Mouse (Mus musculus) intestine, embryonic 16.5 days (tissue): Measurements from ENCODE around the gene Slc8a1. TPM values are rescaled to one million over a fixed set of nuclear protein-coding genes. Genes with fewer than 3 reads are reported as not detected.

ENCODE experiments used
- ATAC-seq: fragments of 200-750 bp; cut with Nextera tagmentation; 2 replicates; pipeline ENCODE4 v1.8.0; 2017; ENCODE audit warnings: moderate TSS enrichment, moderate library complexity
- H3K27ac ChIP-seq: fragments of 300-500 bp; sonication (generic); 2 replicates; pipeline ENCODE4 v1.5.1; 2014; ENCODE audit warnings: mild to moderate bottlenecking, low read length
- H3K27me3 ChIP-seq: fragments of 300-500 bp; sonication (generic); replicated peaks from 2 replicates; pipeline ENCODE4 v1.6.1; 2014; ENCODE audit warnings: low read length, control low read depth, mixed read lengths; ENCODE audit not compliant: control insufficient read depth, insufficient read depth
- H3K36me3 ChIP-seq: fragments of 300-500 bp; sonication (generic); 2 replicates; pipeline ENCODE4 v1.6.1; 2014; ENCODE audit warnings: low read length, control low read depth; ENCODE audit not compliant: control insufficient read depth, insufficient read depth
- H3K4me1 ChIP-seq: fragments of 300-500 bp; sonication (generic); 2 replicates; pipeline ENCODE4 v1.6.1; 2014; ENCODE audit warnings: low read length, control low read depth, mixed read lengths; ENCODE audit not compliant: control insufficient read depth, insufficient read depth
- H3K4me2 ChIP-seq: fragments of 300-500 bp; sonication (generic); 2 replicates; pipeline ENCODE4 v1.6.1; 2014; ENCODE audit warnings: low read depth, low read length, control low read depth
- H3K4me3 ChIP-seq: fragments of 300-500 bp; sonication (generic); 2 replicates; pipeline ENCODE4 v1.5.1; 2014; ENCODE audit warnings: mild to moderate bottlenecking, low read length
- H3K9ac ChIP-seq: fragments of 300-500 bp; sonication (generic); 2 replicates; pipeline ENCODE4 v1.6.1; 2014; ENCODE audit warnings: low read depth, low read length
- H3K9me3 ChIP-seq: fragments of 300-500 bp; sonication (generic); 2 replicates; pipeline ENCODE4 v1.6.1; 2016; ENCODE audit warnings: low read length, control low read depth; ENCODE audit not compliant: control insufficient read depth
- WGBS: fragments of 180-500 bp; shearing (Covaris S2); extraction: QIAGEN DNeasy Blood & Tissue Kit; methylation state at CpG from one replicate; pipeline ENCODE4 v1.1.7; 2014; 5-methylcytosine and 5-hydroxymethylcytosine counted together
- polyA plus RNA-seq: library from polyadenylated mRNA; unstranded; fragments of >200 nt; fragmentation: Nextera tagmentation; extraction: Ambion mirVana; gene quantifications from 2 replicates; pipeline ENCODE4 v1.2.1, GENCODE M21; 2015

The Slc8a1 gene
- polyA plus RNA-seq, 1 experiment from 2014 or later: 3.6 TPM

GRCm38 (mm10) chr17:81735583-81735982 lies 2.6 kb downstream of the Slc8a1 start:
- WGBS: 66% methylated on average over 2 of the region's 2 CpGs
- Histone ChIP-seq H3K4me3 (no peak overlapping the region), H3K27ac (no peak overlapping the region), H3K27me3 (no peaks in the 10 kb centered on the region), H3K9me3 (no peaks in the 10 kb centered on the region), H3K4me1 (no peaks in the 10 kb centered on the region; the same call in 1 of the 2 replicates), H3K9ac (no peak overlapping the region), H3K36me3 (no peaks in the 10 kb centered on the region), H3K4me2 (no peak overlapping the region)
- no peak for ATAC-seq

- no peak overlapping the region for H3K27ac ChIP-seq
- H3K27me3 ChIP-seq: no peaks in the 10 kb centered on the region
- H3K9me3 ChIP-seq: no peaks in the 10 kb centered on the region
- H3K4me3 ChIP-seq: no peak overlapping the region
- no peak overlapping the region for H3K4me2 ChIP-seq
- H3K4me1 ChIP-seq: no peaks in the 10 kb centered on the region
- ATAC-seq: no peak
- 91% methylated on average over 4 of the region's 4 CpGs for WGBS
- no peak overlapping the region for H3K9ac ChIP-seq
- H3K36me3 ChIP-seq: no peaks in the 10 kb centered on the region
These were observed 8.3 kb downstream of the Slc8a1 start for GRCm38 (mm10) chr17:81729891-81730290.

DNA sequence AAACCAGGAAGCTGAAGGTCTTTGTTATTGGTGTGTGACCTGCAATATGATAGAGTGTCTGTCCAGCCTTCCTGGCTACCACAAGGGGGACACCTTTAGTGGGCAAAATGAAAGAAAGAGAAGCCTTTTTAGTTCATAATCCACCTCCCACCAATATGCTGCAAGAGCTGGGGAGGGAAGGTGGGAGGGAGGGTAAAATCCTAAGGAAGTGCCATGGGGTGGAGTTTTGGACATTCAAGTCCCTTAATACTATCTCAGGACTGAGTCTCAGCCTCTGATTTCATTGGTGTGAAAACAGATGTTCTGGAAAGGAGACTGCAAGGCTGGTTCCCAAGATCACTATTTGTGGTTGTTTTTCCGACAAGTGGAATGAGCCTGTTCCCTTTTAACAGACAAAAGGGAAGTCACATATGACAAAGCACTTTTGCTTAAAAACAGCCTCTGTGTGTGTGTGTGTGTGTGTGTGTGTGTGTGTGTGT lies 25.9 kb downstream of the Slc8a1 start:
- Histone ChIP-seq H3K27me3 (no peaks in the 10 kb centered on the region), H3K27ac (no peak overlapping the region), H3K9ac (no peak overlapping the region), H3K9me3 (no peaks in the 10 kb centered on the region), H3K4me2 (no peak overlapping the region), H3K4me3 (no peak overlapping the region), H3K36me3 (no peaks in the 10 kb centered on the region), H3K4me1 (no peaks in the 10 kb centered on the region)
- 57% methylated on average over 1 of the region's 1 CpGs for WGBS
- no peak for ATAC-seq

GRCm38 (mm10) chr17:81704761-81705160 lies 33.4 kb downstream of the Slc8a1 start:
- no peak for ATAC-seq
- no peak overlapping the region for H3K4me2 ChIP-seq
- 43% methylated on average over 3 of the region's 3 CpGs for WGBS
- H3K9ac ChIP-seq: no peak overlapping the region
- no peaks in the 10 kb centered on the region for H3K9me3 ChIP-seq
- no peak overlapping the region for H3K27ac ChIP-seq
- H3K27me3 ChIP-seq: no peaks in the 10 kb centered on the region
- H3K4me3 ChIP-seq: no peak overlapping the region
- no peaks in the 10 kb centered on the region for H3K4me1 ChIP-seq
- no peaks in the 10 kb centered on the region for H3K36me3 ChIP-seq

DNA sequence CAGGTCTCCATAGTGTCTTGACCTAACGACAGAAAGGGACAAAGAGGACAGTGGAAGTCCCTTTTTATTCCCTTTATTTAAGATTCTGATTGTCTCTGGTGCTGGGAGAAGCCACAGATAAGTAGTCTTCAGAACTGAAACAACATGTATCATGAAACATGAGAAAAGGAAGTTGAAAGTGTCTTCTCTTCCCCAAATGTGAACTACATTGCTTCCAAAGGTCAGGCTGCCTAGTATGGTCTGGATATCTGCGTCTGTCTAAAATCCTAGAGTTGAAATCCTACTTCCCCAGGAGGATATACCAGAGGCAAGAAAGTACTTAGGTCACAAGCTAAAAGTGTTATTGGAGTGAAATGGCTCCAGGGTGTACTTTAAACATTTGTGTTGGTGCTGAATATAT lies 34.9 kb downstream of the Slc8a1 start:
- no peaks in the 10 kb centered on the region for H3K36me3 ChIP-seq
- H3K4me2 ChIP-seq: no peak overlapping the region
- H3K9ac ChIP-seq: no peak overlapping the region
- WGBS: 74% methylated on average over 2 of the region's 2 CpGs
- peaks cover 8% of the 10 kb centered on the region for H3K4me1 ChIP-seq
- no peak overlapping the region for H3K27ac ChIP-seq
- no peaks in the 10 kb centered on the region for H3K9me3 ChIP-seq
- H3K27me3 ChIP-seq: no peaks in the 10 kb centered on the region
- H3K4me3 ChIP-seq: no peak overlapping the region
- no peak for ATAC-seq

- no peak for ATAC-seq
- WGBS: 67% methylated on average over 4 of the region's 4 CpGs
- no peak overlapping the region for H3K4me2 ChIP-seq
- no peaks in the 10 kb centered on the region for H3K27me3 ChIP-seq
- no peak overlapping the region for H3K4me3 ChIP-seq
- no peak overlapping the region for H3K9ac ChIP-seq
- peaks cover 8% of the 10 kb centered on the region for H3K4me1 ChIP-seq
- no peaks in the 10 kb centered on the region for H3K36me3 ChIP-seq
- H3K27ac ChIP-seq: no peak overlapping the region
- no peaks in the 10 kb centered on the region for H3K9me3 ChIP-seq
These were observed 36.5 kb downstream of the Slc8a1 start for GRCm38 (mm10) chr17:81701701-81702100.

- no peaks in the 10 kb centered on the region for H3K9me3 ChIP-seq
- no peak overlapping the region for H3K9ac ChIP-seq
- no peaks in the 10 kb centered on the region for H3K27me3 ChIP-seq
- H3K4me2 ChIP-seq: no peak overlapping the region
- ATAC-seq: no peak
- no peak overlapping the region for H3K4me3 ChIP-seq
- 30% methylated on average over 10 of the region's 10 CpGs for WGBS
- peaks cover 8% of the 10 kb centered on the region for H3K4me1 ChIP-seq
- H3K27ac ChIP-seq: no peak overlapping the region
- H3K36me3 ChIP-seq: no peaks in the 10 kb centered on the region
These were observed 39.4 kb downstream of the Slc8a1 start for GRCm38 (mm10) chr17:81698789-81699188.

GRCm38 (mm10) chr17:81697695-81698094 lies 40.5 kb downstream of the Slc8a1 start:
- Histone ChIP-seq H3K27ac (no peak overlapping the region), H3K4me2 (no peak overlapping the region), H3K4me1 (peaks cover 8% of the 10 kb centered on the region), H3K9ac (no peak overlapping the region), H3K27me3 (no peaks in the 10 kb centered on the region), H3K4me3 (no peak overlapping the region), H3K36me3 (no peaks in the 10 kb centered on the region), H3K9me3 (no peaks in the 10 kb centered on the region)
- WGBS: 57% methylated on average over 2 of the region's 2 CpGs
- ATAC-seq: no peak

DNA sequence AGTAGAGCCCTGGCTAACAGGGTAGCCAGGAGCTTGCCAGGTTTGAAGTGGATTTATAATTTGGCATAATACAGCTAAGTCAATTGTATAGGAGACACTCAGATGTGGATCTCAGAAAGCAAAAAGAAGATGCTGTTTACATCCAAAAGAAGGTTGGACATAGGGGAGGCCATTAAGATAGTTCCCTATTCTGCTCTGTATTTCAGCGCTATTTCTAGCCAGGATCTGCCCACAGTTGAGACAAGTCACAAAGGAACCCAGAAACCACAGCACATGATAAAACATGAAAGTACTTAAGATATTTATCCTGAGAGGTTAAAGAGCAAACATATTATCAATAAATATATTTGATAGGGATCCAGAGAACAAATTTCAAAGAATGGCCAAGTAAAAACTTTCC lies 43.2 kb downstream of the Slc8a1 start:
- peaks cover 8% of the 10 kb centered on the region for H3K4me1 ChIP-seq
- H3K4me3 ChIP-seq: no peak overlapping the region
- H3K27ac ChIP-seq: no peak overlapping the region

DNA sequence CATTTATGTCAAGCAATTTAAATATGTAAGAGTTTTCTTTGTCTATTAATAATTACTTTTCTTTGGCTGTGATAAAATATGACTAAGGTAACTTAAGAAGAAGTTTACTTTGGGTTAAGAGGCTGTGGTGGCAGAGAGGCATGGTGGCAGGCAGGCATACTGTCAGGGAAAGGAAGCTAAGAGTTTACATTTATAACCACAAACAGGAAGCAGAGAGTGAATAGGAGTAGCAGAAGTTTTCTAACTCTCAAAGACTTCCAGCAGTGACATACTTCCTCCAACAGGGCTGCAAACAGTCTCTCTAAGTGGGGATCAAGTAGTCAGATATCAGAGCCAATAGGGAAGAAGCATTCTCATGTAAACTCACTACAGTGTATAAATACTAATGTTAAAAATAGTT lies 58.6 kb downstream of the Slc8a1 start:
- Histone ChIP-seq H3K4me3 (no peak overlapping the region), H3K27me3 (no peaks in the 10 kb centered on the region), H3K9me3 (no peaks in the 10 kb centered on the region), H3K4me2 (no peak overlapping the region), H3K9ac (no peak overlapping the region), H3K4me1 (no peaks in the 10 kb centered on the region), H3K27ac (no peak overlapping the region), H3K36me3 (no peaks in the 10 kb centered on the region)
- no peak for ATAC-seq

More for the DNA sequence above, 43.2 kb downstream of the Slc8a1 start:
- H3K9me3 ChIP-seq: no peaks in the 10 kb centered on the region
- no peak overlapping the region for H3K9ac ChIP-seq
- H3K36me3 ChIP-seq: no peaks in the 10 kb centered on the region
- no peak for ATAC-seq
- H3K4me2 ChIP-seq: no peak overlapping the region
- 91% methylated on average over 1 of the region's 1 CpGs for WGBS
- no peaks in the 10 kb centered on the region for H3K27me3 ChIP-seq
